Mouse (Mus musculus) skeletal muscle tissue, adult 2 months (tissue): ENCODE data around the gene Mpst.
A peak's percentile ranks its signal among the peaks of the same experiment; 100 is the strongest.

Experiments used
- DNase-seq: peaks from one replicate; pipeline ENCODE4 v3.0.0-alpha.2; 2012; ENCODE audit warnings: low read depth, low spot score

The Mpst gene

DNA sequence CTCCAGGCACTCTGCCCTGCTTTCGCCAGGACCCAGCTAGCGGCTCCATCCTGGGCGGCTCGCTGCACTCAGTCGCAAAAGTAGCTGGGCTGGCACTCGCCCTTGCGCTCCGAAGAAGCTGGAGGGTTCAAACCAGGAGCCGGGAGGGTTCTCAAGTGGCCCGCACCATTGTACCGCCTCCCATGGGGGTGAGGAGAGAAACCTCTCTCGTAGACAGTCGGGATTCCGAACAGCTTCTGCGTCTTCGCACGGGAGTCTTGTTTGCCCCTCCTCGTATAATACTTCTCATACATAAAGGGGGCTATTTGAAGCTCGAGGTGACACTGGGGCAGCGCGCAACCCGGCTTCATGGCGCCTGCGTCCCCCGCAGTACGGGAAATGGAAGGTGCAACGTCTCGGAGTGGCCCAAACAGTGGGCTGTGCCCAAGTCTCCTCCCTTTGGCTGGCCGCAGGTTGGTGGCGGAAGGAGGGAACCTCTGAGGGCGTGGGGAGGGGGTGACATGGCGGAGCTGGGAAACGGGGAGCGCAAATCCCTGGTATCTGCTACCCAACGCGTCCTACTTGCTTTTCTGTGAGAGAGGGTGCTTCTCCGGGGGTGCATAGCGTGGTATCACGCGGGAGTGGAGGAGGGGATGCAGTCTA is at the start of gene Mpst:
TSS of gene Mpst (plus strand) at position 124 of the 642 bp plus-strand sequence.
- peak; percentile 89 for DNase-seq

DNA sequence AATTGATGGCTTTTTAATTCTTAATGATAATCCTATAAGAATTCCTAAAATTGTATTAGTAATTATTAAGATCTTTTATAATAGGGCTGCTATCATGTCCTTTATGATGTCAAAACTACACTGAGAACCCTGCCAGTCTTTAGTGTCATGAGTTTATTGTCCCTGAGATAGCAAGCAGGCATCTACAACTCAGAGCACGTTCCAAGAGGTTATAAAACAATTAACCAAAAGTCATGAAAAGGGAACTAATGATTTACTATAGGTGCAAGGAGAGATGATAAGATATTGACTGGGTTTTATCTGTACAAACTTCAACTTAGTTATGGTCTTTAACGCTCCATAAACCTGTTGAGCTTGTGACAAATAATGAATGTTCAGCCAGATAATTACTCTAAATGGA is 40.3 kb upstream of the Mpst start:
- DNase-seq: no peak

DNA sequence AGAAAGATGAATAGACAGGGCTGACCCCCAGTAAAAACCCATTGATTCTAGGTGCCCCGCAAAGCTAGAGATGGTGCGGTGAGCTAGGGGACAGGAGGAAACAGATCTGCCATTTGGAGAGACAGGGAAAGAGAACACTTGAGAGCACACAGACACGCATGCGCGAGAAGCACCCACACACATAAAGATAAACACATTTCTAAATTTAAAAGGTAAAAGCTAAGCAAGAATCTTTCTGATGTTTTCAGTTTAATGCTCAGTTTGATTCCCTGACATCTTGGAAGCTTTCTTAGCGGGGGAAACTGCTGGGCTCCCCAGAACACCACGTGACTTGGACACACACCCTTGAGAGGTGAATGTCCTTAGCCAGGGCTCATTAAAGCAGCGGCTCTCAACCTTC is 39.3 kb upstream of the Mpst start:
- no peak for DNase-seq

DNA sequence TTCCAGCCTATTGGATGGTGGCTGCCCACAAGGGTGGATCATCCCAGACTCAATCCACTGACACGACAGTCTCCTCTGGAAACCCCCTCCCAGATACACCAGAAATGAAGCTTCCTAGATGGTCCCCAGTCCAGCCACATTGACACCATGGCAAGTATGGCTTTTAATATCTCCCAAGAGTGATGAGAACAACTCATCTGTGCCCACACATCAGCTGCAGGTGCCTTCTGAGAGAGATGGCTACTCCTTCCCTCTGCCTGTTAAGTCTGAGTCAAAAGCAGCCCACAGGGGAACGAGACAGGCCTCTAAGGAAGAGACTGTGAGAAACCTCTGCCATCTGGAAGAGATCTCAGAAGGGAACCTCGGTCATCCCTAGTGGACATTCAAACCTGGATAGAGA is 38.4 kb upstream of the Mpst start:
- DNase-seq: no peak

DNA sequence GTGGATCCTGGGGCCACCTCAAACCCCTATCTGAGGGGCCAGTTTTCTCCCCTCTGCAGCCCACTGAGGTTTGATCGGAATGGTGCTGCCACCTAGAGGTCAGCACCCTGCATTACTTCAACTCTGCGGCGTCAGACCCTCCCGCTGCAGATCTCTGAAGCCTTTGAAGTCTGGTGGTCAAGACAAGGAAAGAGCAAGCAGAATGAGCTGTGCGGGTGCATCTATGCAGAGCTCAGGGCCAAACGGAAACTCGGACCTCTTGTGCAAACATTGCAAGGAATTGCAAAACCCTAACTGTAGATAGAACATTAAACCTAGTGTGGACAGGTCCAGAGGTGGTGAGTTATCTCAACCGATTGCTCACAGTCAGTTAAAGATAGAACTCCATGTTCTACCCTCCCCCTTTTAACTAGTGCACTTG is 37.3 kb upstream of the Mpst start:
- DNase-seq: peak; percentile 18

- DNase-seq: no peak
Observed at GRCm38 (mm10) chr15:78369641-78370040, 36.6 kb upstream of the Mpst start.

DNA sequence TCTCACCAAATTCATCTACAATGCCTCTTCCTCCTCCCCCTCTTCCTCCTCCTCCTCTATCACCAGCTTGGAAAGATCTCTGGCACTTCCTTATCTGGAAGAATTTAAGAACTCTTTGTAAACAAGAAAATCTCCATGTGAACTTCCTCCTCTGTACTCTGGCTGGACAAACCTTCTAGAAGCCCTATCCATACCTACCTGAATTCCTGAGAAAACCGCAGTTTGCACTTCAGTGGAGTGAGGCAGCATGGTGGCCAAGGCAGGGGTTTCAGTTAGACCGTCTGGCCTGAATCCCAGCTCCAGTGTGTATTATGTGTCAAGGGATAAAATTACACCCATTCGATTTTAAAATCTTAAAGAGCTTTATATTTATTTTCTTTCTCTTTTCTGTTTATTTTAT is 33.4 kb upstream of the Mpst start:
- no peak for DNase-seq

DNA sequence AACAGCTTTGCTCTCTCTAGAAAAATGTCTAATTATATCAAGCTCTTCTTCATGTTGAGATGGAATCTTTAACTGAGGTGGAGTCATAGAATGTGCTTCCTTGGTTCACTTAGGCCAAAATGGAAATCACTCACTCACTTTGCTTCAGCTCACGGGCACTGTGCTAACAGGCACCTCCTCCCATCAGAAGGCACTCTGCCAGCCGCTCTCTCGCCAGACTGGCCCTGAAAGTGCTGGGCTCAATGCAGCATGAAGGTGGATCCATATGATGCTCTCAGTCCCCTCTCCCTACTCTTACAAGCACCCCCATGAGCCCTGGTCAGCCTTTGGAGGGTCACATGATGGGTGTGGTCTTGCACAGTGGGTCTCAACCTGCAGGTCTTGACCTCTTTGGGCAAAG is 32.0 kb upstream of the Mpst start:
- no peak for DNase-seq

DNA sequence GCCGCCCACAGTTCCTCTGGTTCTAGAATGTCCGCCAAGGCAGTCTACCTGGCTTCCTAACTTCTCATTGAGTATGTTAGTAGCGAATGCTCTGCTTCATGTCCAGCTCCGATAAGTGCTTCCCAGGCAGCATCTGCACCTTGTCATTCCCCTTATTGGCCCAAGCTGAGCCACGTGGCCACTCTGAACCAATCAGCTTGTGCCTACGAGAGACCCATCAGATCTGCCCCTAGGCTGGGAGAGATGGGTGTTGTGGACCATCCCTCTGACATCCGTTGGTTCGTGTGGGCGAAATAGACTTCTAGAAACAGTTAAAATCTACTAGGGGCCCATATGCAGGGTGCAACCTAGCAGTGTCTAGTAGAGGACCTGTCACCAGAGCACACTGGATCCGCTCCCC is 28.4 kb upstream of the Mpst start:
- DNase-seq: no peak

DNA sequence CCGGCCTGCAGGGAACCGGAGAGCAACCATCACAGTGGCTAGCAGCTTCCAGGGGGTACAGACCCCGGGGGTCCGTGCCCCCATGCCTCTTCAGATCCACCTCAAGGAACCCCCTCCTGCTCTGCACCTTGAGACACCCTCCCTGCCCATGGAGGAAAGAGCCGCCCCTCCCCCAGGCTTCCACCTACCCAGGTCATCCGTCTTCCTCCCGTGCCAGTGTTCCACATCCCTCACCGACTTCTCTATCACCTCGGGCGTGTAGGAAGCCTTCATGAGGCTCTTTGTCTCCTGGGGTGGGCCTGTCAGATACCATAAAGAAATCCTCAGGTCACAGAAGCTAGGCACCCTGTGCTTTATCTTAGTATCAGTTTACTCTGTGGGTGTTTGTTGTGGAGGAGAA is 27.7 kb upstream of the Mpst start:
- no peak for DNase-seq

DNA sequence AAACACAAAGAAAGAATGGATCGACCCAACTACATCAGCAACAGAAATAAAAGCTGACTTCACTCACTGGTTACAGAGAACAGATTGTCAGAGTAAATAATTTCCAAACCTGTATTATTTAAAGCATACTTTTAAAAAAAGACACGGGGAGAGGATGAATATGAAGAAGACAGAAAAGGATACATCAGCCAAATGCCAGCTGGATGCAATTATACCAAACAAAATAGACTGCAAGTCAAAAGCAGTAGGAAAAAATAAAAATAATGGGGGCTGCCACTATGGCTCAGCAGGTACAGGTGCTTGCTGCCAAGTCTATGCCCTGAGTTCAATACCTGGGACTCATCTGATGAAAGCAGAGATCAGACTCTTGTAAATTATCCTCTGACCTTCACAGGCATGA is 26.0 kb upstream of the Mpst start:
- DNase-seq: no peak

- DNase-seq: no peak
Observed at GRCm38 (mm10) chr15:78380741-78381140, 25.5 kb upstream of the Mpst start.

DNA sequence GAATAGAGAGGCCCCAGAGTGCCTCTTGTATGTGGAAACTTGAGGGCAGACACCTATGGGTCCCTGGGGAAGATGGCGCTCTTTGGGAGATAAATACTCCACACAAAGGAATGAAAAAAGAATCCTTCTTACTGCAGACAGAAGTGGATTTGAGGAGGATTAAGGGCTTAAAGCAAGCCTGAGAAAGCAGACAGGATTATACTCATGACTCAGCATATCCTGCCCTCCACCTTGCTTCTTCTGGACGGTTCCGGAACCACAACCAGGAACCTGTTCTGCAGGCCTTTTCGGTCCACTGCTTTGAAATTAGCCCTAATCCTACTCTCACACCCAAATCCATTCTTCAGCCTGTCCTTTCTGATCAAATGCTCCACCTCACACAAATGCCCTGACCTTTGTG is 24.1 kb upstream of the Mpst start:
- no peak for DNase-seq

DNA sequence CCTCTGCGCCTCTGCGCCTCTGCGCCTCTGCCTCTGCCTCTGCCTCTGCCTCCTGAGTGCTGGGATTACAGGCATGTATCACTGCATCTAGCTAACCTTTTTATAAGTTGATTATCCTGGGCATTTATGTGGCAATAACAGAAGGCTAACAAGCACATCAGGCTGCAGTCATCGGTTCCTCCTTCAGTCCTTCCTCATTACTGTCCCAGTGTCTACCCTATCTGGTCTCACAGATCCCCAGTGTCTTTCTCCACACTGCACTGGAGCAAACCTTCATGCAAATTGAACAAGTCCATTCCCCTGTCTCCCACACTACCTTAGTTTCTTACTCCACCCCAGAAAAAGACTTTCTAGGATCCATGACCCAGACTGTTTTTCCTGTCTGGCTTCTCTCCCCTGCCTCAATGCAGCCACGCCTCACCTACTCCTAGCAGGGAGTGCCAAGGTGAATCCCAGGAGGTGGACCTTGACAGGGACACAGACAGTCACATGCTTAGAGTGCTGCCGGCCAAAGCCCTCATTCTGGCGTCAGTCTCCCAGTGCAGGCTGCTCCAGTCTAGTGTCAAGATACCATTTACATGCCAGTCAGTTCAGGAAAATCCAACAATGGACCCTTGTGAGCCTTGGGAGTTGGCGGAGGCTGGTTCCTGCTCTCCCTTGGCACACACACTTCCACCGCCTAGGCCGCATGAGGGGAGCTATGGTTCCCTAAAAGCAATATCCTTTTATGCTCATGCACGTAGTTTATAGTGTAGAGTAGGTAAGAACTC is 22.6 kb upstream of the Mpst start:
- DNase-seq: no peak

DNA sequence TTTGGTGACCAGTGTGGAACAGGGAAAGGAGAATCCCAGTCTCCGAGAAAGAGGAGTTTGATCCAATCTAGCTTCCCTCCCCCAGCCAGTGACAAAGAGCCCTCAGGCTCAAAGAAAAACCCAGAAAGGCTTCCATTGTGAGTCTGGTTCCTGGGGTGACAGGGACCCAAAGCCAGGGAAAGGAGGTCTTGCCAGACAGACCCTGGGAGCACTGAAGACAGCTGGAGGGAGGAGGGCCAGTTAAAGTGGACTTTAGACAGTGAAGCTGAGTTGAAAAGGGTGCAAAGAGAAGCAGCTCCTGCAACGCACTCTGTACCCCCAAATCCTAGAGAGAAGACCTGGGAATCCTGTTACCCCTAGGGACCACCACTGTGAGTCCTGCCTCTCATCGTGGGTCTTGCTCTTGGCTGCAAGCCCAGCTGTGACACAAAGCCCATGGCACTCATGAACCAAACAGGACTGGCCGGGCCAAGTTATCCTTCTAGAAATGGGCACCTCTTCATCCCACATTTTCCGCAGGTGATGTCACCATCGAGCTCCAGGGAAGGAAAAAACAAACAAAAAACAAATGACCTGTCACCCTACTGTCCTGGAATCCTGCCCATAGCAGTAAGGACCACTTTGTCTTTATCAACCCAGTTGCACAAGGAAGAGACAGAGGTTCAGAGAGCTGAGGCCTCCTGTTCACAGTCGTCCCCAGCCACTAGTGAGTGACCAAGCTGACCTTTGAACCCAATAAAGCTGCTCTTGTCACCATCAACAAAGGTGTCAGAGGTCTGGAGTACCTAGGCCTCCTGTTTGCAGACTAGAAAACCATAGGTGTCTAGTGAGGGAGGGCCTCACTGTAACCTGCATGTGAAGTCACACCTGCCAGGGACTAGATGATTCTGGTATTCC is 21.7 kb upstream of the Mpst start:
- DNase-seq: no peak

- no peak for DNase-seq
Observed at GRCm38 (mm10) chr15:78385564-78385963, 20.7 kb upstream of the Mpst start.

- DNase-seq: no peak
Observed at GRCm38 (mm10) chr15:78390855-78391254, 15.4 kb upstream of the Mpst start.

DNA sequence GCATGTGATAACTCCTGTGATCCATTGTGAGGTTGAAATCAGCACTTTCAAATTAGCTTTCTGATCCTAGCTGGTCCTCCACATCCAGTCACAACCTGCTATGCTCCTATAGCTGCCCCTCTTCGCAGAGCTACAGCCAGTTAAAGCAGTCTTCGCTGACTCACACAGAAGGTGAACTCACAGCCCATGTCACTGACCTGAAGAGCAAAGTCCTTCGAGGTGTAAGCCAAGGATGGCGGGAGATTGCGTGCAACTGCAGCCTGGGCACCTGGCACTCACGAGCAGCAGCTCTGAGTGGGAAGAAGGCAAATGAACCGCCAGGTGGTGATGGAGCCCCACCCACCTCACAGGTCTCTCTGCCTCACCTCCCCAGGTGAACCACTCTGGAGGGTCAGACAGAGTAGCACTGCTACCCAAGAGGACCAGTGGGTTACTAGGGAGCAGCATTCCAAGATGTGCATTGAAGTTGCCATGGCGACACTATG is 10.7 kb upstream of the Mpst start, which contains the start of gene Tex33:
TSS of gene Tex33 (minus strand) at position 435 of the 485 bp plus-strand sequence.
- no peak for DNase-seq

DNA sequence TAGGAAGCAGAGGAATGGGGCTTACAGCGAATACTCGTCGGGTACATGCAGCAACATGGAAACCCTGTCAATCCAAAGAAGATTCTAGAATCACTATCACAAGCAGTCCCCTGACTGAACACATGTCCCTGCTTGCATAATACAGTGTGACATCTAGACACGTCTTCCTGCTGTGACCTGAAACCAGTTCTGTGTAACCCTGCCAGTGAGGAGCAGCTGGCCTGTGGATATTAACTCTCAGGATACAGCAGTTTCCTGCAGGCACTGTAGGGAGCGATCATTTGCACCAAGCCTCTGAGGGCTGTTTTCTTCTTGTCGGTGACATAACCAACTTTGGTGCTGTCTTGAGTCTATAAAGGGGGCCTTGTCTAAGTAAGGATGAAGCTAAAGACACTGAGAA is 4.9 kb upstream of the Mpst start:
- peak; percentile 89 for DNase-seq

DNA sequence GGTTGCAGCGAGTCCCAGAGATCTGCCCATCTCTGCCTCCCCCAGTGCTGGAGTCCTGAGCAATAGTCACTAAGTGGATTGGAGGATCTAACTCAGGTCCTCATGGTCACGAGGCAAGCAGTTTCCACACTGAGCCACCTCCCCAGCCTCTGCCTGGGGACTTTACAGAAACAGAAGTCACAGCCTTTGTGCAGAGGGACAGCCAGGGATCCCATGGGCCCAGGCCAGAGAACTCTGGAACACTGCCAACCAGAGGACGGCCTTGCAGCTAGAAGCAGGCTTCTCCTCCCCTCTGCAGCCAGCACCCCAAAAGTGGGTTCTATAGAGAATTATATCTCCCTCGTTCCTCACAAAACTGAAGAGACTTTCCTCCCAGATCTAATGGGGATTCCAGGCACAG is 4.3 kb upstream of the Mpst start:
- peak; percentile 84 for DNase-seq

GRCm38 (mm10) chr15:78402423-78402822 is 3.8 kb upstream of the Mpst start:
- DNase-seq: no peak

DNA sequence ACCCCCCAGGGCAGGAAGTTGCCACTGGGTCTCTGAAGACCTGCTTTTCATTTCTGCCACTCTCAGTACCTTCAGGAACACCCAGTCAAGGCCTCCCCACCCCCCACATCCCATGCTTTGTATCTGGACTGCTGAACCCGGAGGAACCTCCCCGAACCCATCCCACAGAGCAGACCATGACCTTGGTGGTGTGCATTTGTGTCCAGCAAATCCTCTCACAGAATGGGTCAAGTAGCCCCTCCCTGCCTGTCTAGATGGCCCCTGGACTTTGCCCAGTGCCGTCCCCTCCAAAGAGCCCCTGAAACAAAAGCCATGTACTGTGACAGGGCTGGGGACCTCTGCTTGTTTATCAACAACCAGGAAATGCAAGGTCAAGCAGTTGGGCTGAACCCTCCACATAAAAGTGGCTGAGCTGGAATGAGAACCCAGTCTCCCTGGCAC is 2.9 kb upstream of the Mpst start:
- DNase-seq: no peak
